In genomic region chr1:136458691-136459245, GRCm38 (mm10) we compare ENCODE assay signal across 8 mouse cellular contexts. TPM values are rescaled to one million over a fixed set of nuclear protein-coding genes. Genes with fewer than 3 reads are reported as not detected.
DNase-seq lines count a peak whose midpoint lies in the region; ATAC-seq and TF ChIP-seq lines count a peak whose summit lies in the region.

No protein-coding gene starts in this region.

- no peaks in the 10 kb centered on the region for H3K36me3 ChIP-seq in intestine, embryonic 14.5 days (ENCODE audit: control insufficient read depth, insufficient read depth, low read length)
- no peaks in the 10 kb centered on the region for H3K36me3 ChIP-seq in intestine, embryonic 15.5 days
- H3K36me3 ChIP-seq in ES-E14 (ENCODE audit: control insufficient read depth, insufficient read depth, low read length, poor library complexity, severe bottlenecking): no peaks in the 10 kb centered on the region
- no peaks in the 10 kb centered on the region for H3K36me3 ChIP-seq in liver, postnatal 0 days (replicated peaks; ENCODE audit: insufficient read depth, low read length)

- H3K27me3 ChIP-seq in intestine, embryonic 14.5 days (replicated peaks; ENCODE audit: control insufficient read depth, insufficient read depth, low read length): no peaks in the 10 kb centered on the region
- no peaks in the 10 kb centered on the region for H3K27me3 ChIP-seq in intestine, embryonic 15.5 days (replicated peaks)
- no peaks in the 10 kb centered on the region for H3K27me3 ChIP-seq in liver, postnatal 0 days (ENCODE audit: insufficient read depth, low read length)

- no peak overlapping the region for H3K9ac ChIP-seq in intestine, embryonic 14.5 days (ENCODE audit: low read length)
- no peak overlapping the region for H3K9ac ChIP-seq in intestine, embryonic 15.5 days
- no peak overlapping the region for H3K9ac ChIP-seq in ES-E14 (ENCODE audit: insufficient read depth, low read depth, low read length, poor library complexity, severe bottlenecking)
- H3K9ac ChIP-seq in liver, postnatal 0 days (replicated peaks): no peak overlapping the region

- TF ChIP-seq CTCF in cortical plate, adult 2 months (IDR thresholded peaks at IDR 0.05; ENCODE audit: extremely low read depth, insufficient read depth, low read length): peak; percentile 67
- peak; percentile 79 for TF ChIP-seq CTCF in liver, postnatal 0 days (IDR thresholded peaks at IDR 0.05; ENCODE audit: low read depth)

- no peak overlapping the region for H3K27ac ChIP-seq in intestine, embryonic 14.5 days (ENCODE audit: low read depth)
- H3K27ac ChIP-seq in intestine, embryonic 15.5 days: no peak overlapping the region
- H3K27ac ChIP-seq in ES-E14 (ENCODE audit: insufficient read depth, low read depth, low read length, poor library complexity, severe bottlenecking): no peak overlapping the region
- no peak overlapping the region for H3K27ac ChIP-seq in cortical plate, adult 2 months (ENCODE audit: insufficient read depth, low read length)
- no peak overlapping the region for H3K27ac ChIP-seq in liver, postnatal 0 days (ENCODE audit: low read depth)

- no peaks in the 10 kb centered on the region for H3K9me3 ChIP-seq in intestine, embryonic 14.5 days (ENCODE audit: control insufficient read depth, low read length)
- no peaks in the 10 kb centered on the region for H3K9me3 ChIP-seq in intestine, embryonic 15.5 days
- H3K9me3 ChIP-seq in ES-E14 (ENCODE audit: control insufficient read depth, insufficient read depth, low read depth, low read length): no peaks in the 10 kb centered on the region
- no peaks in the 10 kb centered on the region for H3K9me3 ChIP-seq in liver, postnatal 0 days (ENCODE audit: low read length)

- in situ Hi-C loops in ES-E14 (cut with MboI; ENCODE audit: low sequenced_read_pairs in 2 of 2, unreplicated experiment in 2 of 2): no loop called here

- TF ChIP-seq POLR2A in cortical plate, adult 2 months (IDR thresholded peaks at IDR 0.05; ENCODE audit: extremely low read depth, insufficient read depth, low read length): no peak

- H3K4me2 ChIP-seq in intestine, embryonic 14.5 days (ENCODE audit: low read length): no peak overlapping the region
- no peak overlapping the region for H3K4me2 ChIP-seq in intestine, embryonic 15.5 days (replicated peaks)
- H3K4me2 ChIP-seq in liver, postnatal 0 days (ENCODE audit: low read depth, low read length): no peak overlapping the region

- DNase-seq in intestine, embryonic 14.5 days (ENCODE audit: low spot score): peak; percentile 66
- DNase-seq in 3134 (ENCODE audit: extremely low read depth, insufficient read length, low spot score) (peak; percentile 53), ES-E14 (ENCODE audit: low read depth, low spot score) (peak; percentile 46)
- no peak for DNase-seq in liver, postnatal 0 days
- no peak for DNase-seq in ovary, postnatal 36 days (ENCODE audit: low spot score)
- DNase-seq in ovary, adult 18-20 months (ENCODE audit: low spot score): no peak

- TF ChIP-seq EP300 in liver, postnatal 0 days (IDR thresholded peaks at IDR 0.05; ENCODE audit: low read depth): no peak

- no peaks in the 10 kb centered on the region for H3K4me1 ChIP-seq in intestine, embryonic 14.5 days (replicated peaks; ENCODE audit: control insufficient read depth, insufficient read depth, low read length)
- no peaks in the 10 kb centered on the region for H3K4me1 ChIP-seq in intestine, embryonic 15.5 days (replicated peaks)
- peaks cover 0 to 3% of the 10 kb centered on the region in 2 experiments; a peak in 3 of 4 replicates for H3K4me1 ChIP-seq in ES-E14 (ENCODE audit: control insufficient read depth in 2 of 2, insufficient read depth in 2 of 2, low read length in 2 of 2, poor library complexity in 1 of 2)
- H3K4me1 ChIP-seq in cortical plate, adult 2 months (ENCODE audit: control insufficient read depth, insufficient read depth, low read length): no peaks in the 10 kb centered on the region
- H3K4me1 ChIP-seq in liver, postnatal 0 days (ENCODE audit: insufficient read depth): no peaks in the 10 kb centered on the region

- no peak overlapping the region for H3K4me3 ChIP-seq in intestine, embryonic 14.5 days (ENCODE audit: low read depth, low read length)
- H3K4me3 ChIP-seq in intestine, embryonic 15.5 days (replicated peaks): no peak overlapping the region
- no peak overlapping the region for H3K4me3 ChIP-seq in ES-E14 (ENCODE audit: insufficient read depth in 1 of 2, low read depth in 1 of 2, low read length in 2 of 2, poor library complexity in 1 of 2, severe bottlenecking in 1 of 2)
- H3K4me3 ChIP-seq in cortical plate, adult 2 months (ENCODE audit: insufficient read depth, low read length): no peak overlapping the region
- no peak overlapping the region for H3K4me3 ChIP-seq in liver, postnatal 0 days (ENCODE audit: low read depth, low read length)

- WGBS in intestine, embryonic 14.5 days: 26% methylated on average over 9 of the region's 9 CpGs
- 32% methylated on average over 9 of the region's 9 CpGs for WGBS in intestine, embryonic 15.5 days
- 28% methylated on average over 9 of the region's 9 CpGs for WGBS in liver, postnatal 0 days (ENCODE audit: insufficient replicate concordance)

- no peak for ATAC-seq in intestine, embryonic 14.5 days (replicated peaks; ENCODE audit: low FRiP score, low TSS enrichment, low read depth)
- ATAC-seq in intestine, embryonic 15.5 days: no peak; the same call in 1 of the 2 replicates
- ATAC-seq in liver, postnatal 0 days: peak; percentile 35; the same call in 1 of the 2 replicates

TF ChIP-seq in ES-E14, 5 proteins besides CTCF, POLR2A, EP300 and RAD21:
- TF ChIP-seq HCFC1 (IDR thresholded peaks at IDR 0.05; ENCODE audit: borderline replicate concordance, insufficient read depth, low read length) (no peak), ZNF384 (IDR thresholded peaks at IDR 0.05; ENCODE audit: low read depth, low read length) (0 out of 2 replicates have a peak, but pooled peaks have one; percentile 22), ZC3H11A (IDR thresholded peaks at IDR 0.05; ENCODE audit: borderline replicate concordance, low read depth, low read length) (peak; percentile 59), MAFK (IDR thresholded peaks at IDR 0.05; ENCODE audit: insufficient read depth, low read depth, low read length) (no peak), CHD2 (IDR thresholded peaks at IDR 0.05; ENCODE audit: low read depth, low read length) (no peak)

RNA-seq across cellular contexts. Expression of gene Kif14, which starts 7.4 kb away (rescaled TPM):
- 7.6 and 7.8 TPM in 2 replicates for polyA plus RNA-seq in intestine, embryonic 14.5 days (2014; fragmentation: Nextera tagmentation; extraction: Ambion mirVana)
- polyA plus RNA-seq in intestine, embryonic 15.5 days (2015; fragmentation: Nextera tagmentation; extraction: Ambion mirVana): 4.0 and 4.6 TPM in 2 replicates
- 12.2 and 12.9 TPM in 2 replicates for total RNA-seq in ES-E14 (2012; rRNA removed)
- polyA plus RNA-seq in cortical plate, adult 2 months (2012; rRNA removed): 0.21 and 0.30 TPM in 2 replicates
- 1.9 and 2.3 TPM in 2 replicates for polyA plus RNA-seq in liver, postnatal 0 days (2015; fragmentation: Nextera tagmentation; extraction: Ambion mirVana)

RNA-seq across cellular contexts. Expression of gene Ddx59, which starts 43.7 kb away (rescaled TPM):
- 12.9 and 14.9 TPM in 2 replicates for polyA plus RNA-seq in intestine, embryonic 14.5 days (2014; fragmentation: Nextera tagmentation; extraction: Ambion mirVana)
- 11.6 and 12.3 TPM in 2 replicates for polyA plus RNA-seq in intestine, embryonic 15.5 days (2015; fragmentation: Nextera tagmentation; extraction: Ambion mirVana)
- 13.7 and 14.0 TPM in 2 replicates for total RNA-seq in ES-E14 (2012; rRNA removed)
- 6.3 and 7.0 TPM in 2 replicates for polyA plus RNA-seq in cortical plate, adult 2 months (2012; rRNA removed)
- polyA plus RNA-seq in liver, postnatal 0 days (2015; fragmentation: Nextera tagmentation; extraction: Ambion mirVana): 4.5 and 4.7 TPM in 2 replicates

Comparison
In these comparisons a context has a peak if more than half of its experiments do, and no peak if none do; other contexts are left out.
1. DNase-seq: peak in intestine, embryonic 14.5 days (single experiment), 3134 (single experiment) and ES-E14 (single experiment); none in liver, postnatal 0 days (single experiment), ovary, postnatal 36 days (single experiment) and ovary, adult 18-20 months (single experiment).